Mouse (Mus musculus): ENCODE results near the gene Hcls1. TPM values are rescaled to one million over a fixed set of nuclear protein-coding genes. Genes with fewer than 3 reads are reported as not detected.

Gene Hcls1
- total RNA-seq, 2 experiments from 2014 or later, result 6.3 to 7.0 TPM

DNA sequence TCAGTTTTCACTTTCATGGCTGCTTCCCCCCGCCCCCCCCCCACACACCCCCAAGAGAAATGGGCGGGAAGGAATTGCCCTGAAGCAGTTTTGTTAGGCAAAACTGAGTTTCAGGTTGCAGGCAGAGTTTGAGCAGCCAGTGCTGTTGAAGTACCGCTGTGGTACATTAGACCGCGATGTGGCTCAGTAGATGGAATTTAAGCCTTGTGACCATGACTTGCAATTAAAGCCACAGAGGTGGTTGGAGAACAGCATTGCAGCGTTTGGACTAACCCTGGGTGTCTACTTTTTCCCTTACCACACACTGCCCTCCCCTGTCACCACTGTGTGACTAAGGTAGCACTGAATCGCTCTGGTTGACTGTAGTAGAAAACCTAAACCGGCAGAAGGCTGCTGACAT, 54.7 kb downstream of the Hcls1 start:
- no peak for DNase-seq

DNA sequence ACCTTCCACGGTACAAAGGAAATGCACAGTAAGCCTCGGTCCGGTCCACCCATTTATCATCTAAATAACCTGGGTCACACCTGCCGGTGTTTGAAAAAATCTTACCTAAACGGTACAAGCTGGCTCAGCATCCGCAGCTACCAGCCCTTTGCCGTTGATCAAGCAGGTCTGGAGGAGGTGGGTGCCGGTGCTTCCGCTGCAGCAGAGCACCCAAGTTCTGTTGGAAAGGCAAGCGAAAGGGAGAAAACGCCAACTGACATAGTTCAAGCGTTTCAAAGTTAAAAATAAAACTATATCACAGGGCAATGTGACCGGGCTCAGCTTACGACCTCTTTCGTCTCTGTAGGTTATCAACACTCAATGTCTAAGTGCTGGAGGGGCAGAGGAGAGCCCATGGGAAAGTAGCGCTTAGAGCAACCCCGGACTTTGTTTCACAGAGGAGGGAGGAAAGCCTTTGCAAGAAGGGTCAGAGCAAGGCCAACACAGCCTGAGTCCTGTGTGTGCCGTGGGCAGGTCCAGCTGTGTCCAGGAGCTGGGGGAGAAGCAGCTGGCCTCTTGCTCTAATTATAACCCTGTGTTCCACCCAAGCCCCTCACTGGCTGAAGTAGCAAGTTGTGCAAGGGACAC, 55.3 kb downstream of the Hcls1 start, which contains the start of gene Fbxo40:
Gene Fbxo40 (minus strand): TSS at position 469 of the 627 bp plus-strand sequence.
- peak; percentile 12 for DNase-seq

DNA sequence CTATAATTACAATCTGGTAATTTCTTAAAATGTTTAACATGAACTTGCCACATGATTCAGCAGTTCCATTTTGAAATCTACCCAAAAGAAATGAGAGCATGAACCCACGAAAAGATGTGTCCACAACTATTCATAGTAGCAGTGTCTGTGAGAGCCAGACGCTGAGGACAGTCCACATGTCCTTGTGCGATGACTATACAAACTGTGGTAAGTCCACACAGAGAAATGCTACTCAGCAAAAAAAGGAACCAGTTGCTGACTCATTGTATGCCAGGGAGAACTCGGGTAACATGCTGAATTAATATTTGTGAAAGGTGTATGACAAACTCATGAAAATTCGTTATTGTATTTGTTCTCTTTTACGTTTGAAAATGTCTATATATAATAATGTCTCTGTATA, 62.9 kb downstream of the Hcls1 start:
- no peak for DNase-seq

DNA sequence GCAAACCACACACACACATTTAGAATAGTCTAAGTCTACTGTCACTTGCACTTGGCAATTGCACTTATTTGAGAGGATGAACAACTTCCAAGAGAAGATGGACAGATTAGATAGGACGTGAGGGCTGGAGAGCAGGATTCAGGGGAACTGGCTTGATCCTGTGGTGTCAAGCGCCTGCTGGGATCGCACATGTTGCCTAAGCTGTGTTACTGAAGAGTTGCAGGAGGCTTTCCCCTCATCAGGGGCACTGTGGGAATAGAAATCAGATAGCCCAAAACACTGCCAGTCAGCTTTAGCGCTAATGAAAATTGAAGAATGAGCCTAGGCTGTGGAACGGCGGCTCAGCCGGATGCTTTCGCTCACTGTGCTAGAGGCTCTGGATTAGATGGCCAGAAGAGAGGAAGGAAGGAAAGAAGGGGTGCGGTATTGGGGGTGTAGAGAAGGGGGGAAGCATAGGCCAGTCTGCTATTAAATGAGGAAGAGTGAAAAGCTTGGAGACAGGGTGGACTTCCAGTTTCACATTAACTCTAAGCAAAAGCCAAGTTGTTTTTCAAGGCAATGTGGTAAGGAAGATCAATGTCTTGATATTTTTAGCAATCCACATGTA, 64.7 kb downstream of the Hcls1 start:
- no peak for DNase-seq

DNA sequence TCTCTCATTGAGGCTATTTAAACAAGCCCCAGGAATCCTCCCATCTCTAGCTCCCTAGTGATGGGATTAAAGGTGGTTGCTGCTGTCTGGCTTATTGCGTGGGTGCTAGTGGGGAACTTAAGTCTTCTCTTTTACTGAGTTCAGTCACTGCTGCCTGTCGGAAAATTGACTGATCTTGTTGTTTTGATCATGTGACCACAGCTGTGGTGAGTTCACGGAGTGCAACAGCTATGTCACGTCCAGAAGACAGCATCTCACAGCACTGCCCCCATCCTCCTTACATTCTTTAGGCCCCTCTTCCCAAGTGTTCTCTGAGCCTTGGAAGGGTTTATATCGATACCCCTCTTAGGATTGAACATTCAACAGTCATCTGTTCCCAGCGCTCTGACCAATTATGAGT, 74.5 kb downstream of the Hcls1 start:
- DNase-seq, result no peak

DNA sequence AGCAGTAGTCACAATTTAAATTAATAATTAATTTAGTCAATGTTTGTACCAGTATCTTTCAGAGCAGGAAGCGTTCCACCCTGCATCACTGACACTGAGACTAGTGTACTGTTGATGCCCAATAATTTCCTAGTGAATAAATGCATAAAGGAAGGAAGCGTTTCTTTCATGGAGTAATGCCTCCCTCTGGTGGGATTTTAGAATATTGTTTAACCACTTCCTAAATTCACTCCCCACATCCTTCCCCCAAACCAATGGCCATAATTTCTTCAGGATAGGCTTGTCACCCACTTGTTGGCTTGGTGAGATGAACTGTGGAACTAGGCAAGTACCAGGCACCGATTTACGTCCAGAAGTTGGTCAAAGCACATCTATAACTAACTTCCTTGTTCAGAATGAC, 75.6 kb downstream of the Hcls1 start:
- DNase-seq, result no peak

DNA sequence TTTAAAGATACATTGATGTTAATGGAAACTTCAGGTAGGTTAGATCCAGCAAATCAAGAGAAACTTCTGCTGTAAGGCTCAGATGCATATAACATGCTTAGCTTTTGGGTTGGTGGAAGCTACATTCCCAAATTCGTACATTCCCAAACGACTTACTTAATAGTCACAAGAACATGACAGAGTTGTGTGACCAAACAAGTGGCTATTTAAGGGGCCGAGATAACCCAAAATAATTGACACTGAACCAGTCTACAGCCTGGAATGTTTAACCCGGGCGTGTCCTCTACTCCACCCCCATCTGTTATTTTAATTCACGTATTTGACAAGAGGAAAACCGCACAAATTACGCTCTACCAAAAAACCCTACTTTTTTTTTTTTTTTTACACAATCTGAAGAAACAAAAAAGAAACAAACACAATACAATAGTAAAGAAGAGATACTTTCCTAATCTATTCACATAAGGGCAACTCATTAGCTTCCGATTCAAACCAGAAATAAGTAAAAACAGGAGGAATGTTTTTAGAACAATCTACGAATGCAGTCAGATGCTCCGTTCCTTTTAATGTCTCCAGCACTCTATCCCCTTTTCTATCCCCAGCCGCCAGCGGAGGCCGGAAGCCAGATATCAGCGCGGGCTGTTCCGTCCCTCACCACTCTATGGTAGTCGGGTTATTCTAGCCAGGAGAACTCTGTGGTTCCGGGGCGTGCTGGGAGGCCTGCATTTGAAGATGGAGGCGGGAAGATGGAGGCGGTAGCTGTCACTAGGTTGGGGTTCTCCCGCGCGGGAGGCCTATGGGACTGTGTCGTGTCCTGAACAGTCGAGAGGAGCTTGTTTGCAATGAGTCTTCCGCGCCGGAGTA, 76.5 kb downstream of the Hcls1 start, which contains the start of gene Polq:
Gene Polq (plus strand): TSS at position 726 of the 861 bp plus-strand sequence.
- DNase-seq, result peak; percentile 88

DNA sequence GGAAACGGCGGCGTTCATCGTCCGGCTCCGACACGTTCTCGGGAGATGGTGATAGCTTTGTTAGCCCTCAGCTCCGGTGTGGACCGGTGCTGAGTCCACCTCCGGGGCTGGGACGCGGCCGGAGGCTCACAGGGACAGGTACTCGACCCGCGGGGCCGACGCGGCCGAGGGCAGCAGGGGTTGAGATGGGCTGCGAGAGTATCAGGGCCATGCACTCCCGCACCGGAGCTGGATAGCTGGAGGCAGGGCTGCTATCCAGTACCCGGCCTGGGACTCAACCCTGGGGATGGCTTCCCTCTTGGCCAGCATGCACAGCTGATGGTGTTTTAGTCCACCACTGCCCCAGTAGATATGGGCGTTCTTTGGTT, 77.1 kb downstream of the Hcls1 start:
- peak; percentile 13 for DNase-seq

DNA sequence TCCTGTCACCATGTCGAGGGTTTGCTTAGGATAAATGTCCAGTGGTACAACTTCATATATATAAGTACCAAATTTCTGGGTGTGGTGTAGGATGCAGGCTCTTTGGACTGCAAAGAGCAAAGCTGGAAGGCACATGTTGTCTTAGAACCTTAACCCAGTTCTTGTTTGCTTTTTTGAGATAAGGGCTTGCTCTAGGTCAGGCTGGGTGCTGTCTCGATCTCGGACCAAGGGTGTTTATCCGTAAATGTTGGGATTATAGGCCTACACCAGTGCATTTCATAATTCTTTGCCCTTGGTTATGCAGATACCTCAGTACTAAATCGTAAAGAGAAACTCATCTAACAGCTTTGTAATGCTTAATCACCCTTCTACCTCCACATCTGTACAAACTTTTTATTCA, 77.6 kb downstream of the Hcls1 start:
- DNase-seq, result no peak

Other genes starting within 250 kb of the Hcls1 start
- gene Ildr1, start 241.0 kb upstream of the Hcls1 start, total RNA-seq (2021), result under 1 TPM in 1 of 2 experiments, not detected in 1; 0.07 TPM
- 1 to 10 TPM in 1 of 2 experiments, under 1 TPM in 1; 0.97 to 4.3 TPM for gene Slc15a2, start 150.0 kb upstream of the Hcls1 start, total RNA-seq (2021)
- 10 to 100 TPM in 1 of 2 experiments, 1 to 10 TPM in 1; 8.6 to 10.9 TPM for gene Iqcb1, start 106.6 kb upstream of the Hcls1 start, total RNA-seq (2021)
- gene Eaf2, start 60.0 kb upstream of the Hcls1 start, total RNA-seq (2021), result under 1 TPM; 0.28 to 0.29 TPM
- 10 to 100 TPM; 23.2 to 25.5 TPM for gene Golgb1, start 59.8 kb upstream of the Hcls1 start, total RNA-seq (2021)
- gene Fbxo40, start 55.5 kb downstream of the Hcls1 start, total RNA-seq (2021), result 10 to 100 TPM; 29.5 to 64.0 TPM
- gene Polq, start 76.8 kb downstream of the Hcls1 start, total RNA-seq (2021), result 1 to 10 TPM; 1.1 to 1.8 TPM

Data from gastrocnemius, postnatal 10 days (tissue).